Mouse (Mus musculus) olfactory bulb, adult 2 months (tissue): Measurements from ENCODE around the gene Agap2. TPM values are rescaled to one million over a fixed set of nuclear protein-coding genes. Genes with fewer than 3 reads are reported as not detected.

Experiments
- H3K27ac ChIP-seq: fragments of 200-500 bp; 2 replicates; pipeline ENCODE4 v1.5.1; 2012; ENCODE audit warnings: low read depth, low read length; ENCODE audit not compliant: insufficient read depth
- H3K4me1 ChIP-seq: fragments of 200-500 bp; 2 replicates; pipeline ENCODE4 v1.6.1; 2012; ENCODE audit warnings: low read length; ENCODE audit not compliant: control insufficient read depth, insufficient read depth
- H3K4me3 ChIP-seq: fragments of 200-500 bp; 2 replicates; pipeline ENCODE4 v1.5.1; 2012; ENCODE audit warnings: mild to moderate bottlenecking, low read depth, low read length, moderate library complexity; ENCODE audit not compliant: insufficient read depth
- CTCF ChIP-seq: fragments of 200-500 bp; IDR thresholded peaks from 2 replicates; pipeline ENCODE4 v1.5.1; 2012; ENCODE audit warnings: low read depth, mild to moderate bottlenecking, low read length, moderate library complexity; ENCODE audit not compliant: insufficient read depth
- POLR2A ChIP-seq: fragments of 200-500 bp; IDR thresholded peaks from 2 replicates; pipeline ENCODE4 v1.6.1; 2012; ENCODE audit warnings: mild to moderate bottlenecking, low read depth, low read length, moderate library complexity; ENCODE audit not compliant: insufficient read depth
- WGBS: fragments of 180-500 bp; shearing (Covaris S2); methylation state at CpG from one replicate; pipeline ENCODE4 v1.1.7; 2018; 5-methylcytosine and 5-hydroxymethylcytosine counted together
- polyA plus RNA-seq: library from polyadenylated mRNA; stranded (reverse); fragments of >200 nt; gene quantifications from 2 replicates; pipeline ENCODE4 v1.2.4, GENCODE M21; 2012; ENCODE audit warnings: low replicate concordance; ENCODE audit not compliant: missing spikeins, insufficient read depth, insufficient read length

The Agap2 gene
- polyA plus RNA-seq, 1 experiment, result not detected

GRCm38 (mm10) chr10:127042468-127043115 is 32.5 kb upstream of the Agap2 start:
- TF ChIP-seq POLR2A (no peak), CTCF (no peak)
- WGBS, result 13% methylated on average over 5 of the region's 5 CpGs

DNA sequence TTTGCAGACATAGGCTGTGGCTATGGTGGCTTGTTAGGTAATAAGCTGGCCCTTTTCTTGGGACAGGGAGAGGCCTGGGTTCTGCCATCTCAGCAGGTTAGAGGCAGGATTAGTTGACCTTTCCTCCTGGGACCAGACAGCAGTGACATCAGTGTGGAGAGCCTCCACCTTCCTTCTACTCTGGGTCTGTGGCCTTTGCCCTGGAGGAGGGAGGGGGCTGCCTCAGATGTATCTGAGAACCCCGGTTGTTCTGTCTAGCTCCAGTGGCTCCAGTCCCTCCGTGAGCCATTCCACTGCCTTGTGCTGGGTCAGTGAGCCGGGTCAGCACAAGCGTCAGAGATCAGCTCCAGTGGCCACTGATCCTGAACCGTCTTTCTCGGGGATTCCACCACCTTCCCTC is 31.9 kb upstream of the Agap2 start:
- WGBS, result 87% methylated on average over 6 of the region's 6 CpGs
- TF ChIP-seq POLR2A, result no peak
- no peak for TF ChIP-seq CTCF
- peaks cover 1% of the 10 kb centered on the region for H3K4me1 ChIP-seq
- no peak overlapping the region for H3K27ac ChIP-seq
- no peak overlapping the region for H3K4me3 ChIP-seq

More at GRCm38 (mm10) chr10:127042468-127043115, 32.5 kb upstream of the Agap2 start:
- no peaks in the 10 kb centered on the region for H3K4me1 ChIP-seq
- H3K4me3 ChIP-seq, result peak overlapping the region; percentile 98; the same call in 1 of the 2 replicates
- H3K27ac ChIP-seq, result no peak overlapping the region

DNA sequence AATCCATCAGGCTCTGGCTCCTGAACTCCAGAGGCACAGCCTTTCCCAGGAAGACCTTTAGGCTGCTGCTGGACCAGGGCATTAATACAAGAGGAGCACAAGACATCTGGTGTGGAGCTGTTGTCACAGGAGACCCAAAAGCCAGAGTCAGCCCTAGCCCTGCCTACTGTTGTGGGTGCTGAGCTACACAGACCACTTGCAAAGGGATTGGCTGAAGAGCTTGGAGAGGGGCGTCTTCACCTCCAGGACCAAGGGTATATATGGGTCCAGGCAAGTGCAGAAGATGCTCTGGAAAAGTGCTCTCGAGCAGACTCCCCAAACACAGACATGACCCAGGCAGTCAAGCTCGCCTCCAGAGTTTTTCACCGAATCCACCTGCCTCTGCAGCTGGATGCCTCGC is 27.1 kb upstream of the Agap2 start, which contains the start of gene Cyp27b1:
Gene Cyp27b1 (plus strand): TSS at position 297 of the 400 bp plus-strand sequence.
- 28% methylated on average over 5 of the region's 5 CpGs for WGBS
- TF ChIP-seq CTCF (no peak), POLR2A (no peak)
- no peak within 1 kb of the TSS for H3K27ac ChIP-seq
- peaks cover 13% of the 10 kb centered on the region for H3K4me1 ChIP-seq
- no peak within 1 kb of the TSS for H3K4me3 ChIP-seq

- Histone ChIP-seq H3K27ac (no peak overlapping the region), H3K4me3 (no peak overlapping the region), H3K4me1 (peaks cover 13% of the 10 kb centered on the region)
- 4% methylated on average over 35 of the region's 35 CpGs for WGBS
- TF ChIP-seq POLR2A (no peak), CTCF (no peak)
These were observed 26.3 kb upstream of the Agap2 start for GRCm38 (mm10) chr10:127048608-127049394.

DNA sequence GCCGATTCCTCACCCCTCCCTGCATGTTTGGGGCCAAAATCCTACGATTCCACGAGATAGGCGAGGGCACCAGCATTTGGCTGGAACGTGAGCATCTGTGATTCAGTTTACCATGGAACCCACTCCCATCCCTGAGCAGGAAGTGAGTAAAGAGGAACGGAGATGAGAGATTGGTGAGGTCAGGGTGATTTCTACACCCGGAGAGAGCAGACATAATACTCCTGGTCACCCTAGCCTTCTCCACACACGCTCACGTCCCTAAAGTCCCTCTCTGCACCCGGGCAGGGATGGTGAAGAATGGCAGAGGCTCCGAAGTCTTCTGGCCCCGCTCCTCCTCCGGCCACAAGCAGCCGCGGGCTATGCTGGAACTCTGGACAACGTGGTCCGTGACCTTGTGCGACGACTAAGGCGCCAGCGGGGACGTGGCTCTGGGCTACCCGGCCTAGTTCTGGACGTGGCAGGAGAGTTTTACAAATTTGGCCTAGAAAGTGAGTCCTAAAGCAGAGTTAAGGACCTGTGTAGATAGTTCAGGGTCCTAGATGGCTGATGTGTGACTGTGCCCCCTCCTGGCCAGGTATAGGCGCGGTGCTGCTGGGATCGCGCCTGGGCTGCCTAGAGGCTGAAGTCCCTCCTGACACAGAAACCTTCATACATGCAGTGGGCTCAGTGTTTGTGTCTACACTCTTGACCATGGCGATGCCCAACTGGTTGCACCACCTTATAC is 25.5 kb upstream of the Agap2 start:
- Histone ChIP-seq H3K4me1 (peaks cover 13% of the 10 kb centered on the region), H3K4me3 (no peak overlapping the region)
- WGBS, result 4% methylated on average over 29 of the region's 29 CpGs

DNA sequence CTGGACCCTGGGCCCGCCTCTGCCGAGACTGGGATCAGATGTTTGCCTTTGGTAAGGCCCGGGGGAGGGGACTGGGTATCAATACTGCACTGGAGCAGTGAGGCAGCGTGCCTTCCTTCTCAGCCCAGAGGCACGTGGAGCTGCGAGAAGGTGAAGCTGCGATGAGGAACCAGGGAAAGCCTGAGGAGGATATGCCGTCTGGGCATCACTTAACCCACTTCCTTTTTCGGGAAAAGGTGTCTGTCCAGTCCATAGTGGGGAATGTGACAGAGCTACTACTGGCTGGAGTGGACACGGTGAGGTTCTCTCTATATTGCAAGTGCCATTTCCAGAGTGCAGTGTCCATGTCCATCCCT is 25.0 kb upstream of the Agap2 start:
- H3K4me1 ChIP-seq, result peaks cover 13% of the 10 kb centered on the region
- no peak overlapping the region for H3K4me3 ChIP-seq
- TF ChIP-seq POLR2A (no peak), CTCF (no peak)
- WGBS, result 22% methylated on average over 10 of the region's 10 CpGs
- H3K27ac ChIP-seq, result no peak overlapping the region

More for the DNA sequence above, 25.5 kb upstream of the Agap2 start:
- H3K27ac ChIP-seq, result no peak overlapping the region
- TF ChIP-seq CTCF (no peak), POLR2A (no peak)

- H3K4me1 ChIP-seq, result peaks cover 12% of the 10 kb centered on the region
- H3K4me3 ChIP-seq, result no peak overlapping the region
- TF ChIP-seq POLR2A, result no peak
- TF ChIP-seq CTCF, result no peak
- WGBS, result 79% methylated on average over 4 of the region's 4 CpGs
- H3K27ac ChIP-seq, result no peak overlapping the region
These were observed 20.4 kb upstream of the Agap2 start for GRCm38 (mm10) chr10:127054646-127055045.

- Histone ChIP-seq H3K27ac (no peak overlapping the region), H3K4me3 (no peak overlapping the region), H3K4me1 (peaks cover 14% of the 10 kb centered on the region)
- no peak for TF ChIP-seq POLR2A
- TF ChIP-seq CTCF, result no peak
- WGBS, result 90% methylated on average over 8 of the region's 8 CpGs
These were observed 19.7 kb upstream of the Agap2 start for GRCm38 (mm10) chr10:127055406-127055805.
